Mouse (Mus musculus) intestine, postnatal 0 days (tissue): Measurements from ENCODE around the gene Cemip. TPM values are rescaled to one million over a fixed set of nuclear protein-coding genes. Genes with fewer than 3 reads are reported as not detected.
"Not testable (repeated sequence)": the region's sequence is repeated elsewhere in the genome, so short reads cannot be mapped to it uniquely, and the experiment has no call there.

ENCODE experiments used
- ATAC-seq: fragments of 200-750 bp; cut with Nextera tagmentation; 2 replicates; pipeline ENCODE4 v1.8.0; 2017; ENCODE audit warnings: mild to moderate bottlenecking, moderate TSS enrichment, moderate library complexity
- H3K27ac ChIP-seq: fragments of 300-500 bp; sonication (generic); 2 replicates; pipeline ENCODE4 v1.5.1; 2014; ENCODE audit warnings: mild to moderate bottlenecking, low read depth, low read length, moderate library complexity
- H3K27me3 ChIP-seq: fragments of 300-500 bp; sonication (generic); replicated peaks from 2 replicates; pipeline ENCODE4 v1.6.1; 2014; ENCODE audit warnings: low read length, mixed read lengths; ENCODE audit not compliant: control insufficient read depth, insufficient read depth
- H3K36me3 ChIP-seq: fragments of 300-500 bp; sonication (generic); 2 replicates; pipeline ENCODE4 v1.6.1; 2014; ENCODE audit warnings: mild to moderate bottlenecking, moderate library complexity; ENCODE audit not compliant: control insufficient read depth, insufficient read depth
- H3K4me1 ChIP-seq: fragments of 300-500 bp; sonication (generic); replicated peaks from 2 replicates; pipeline ENCODE4 v1.6.1; 2014; ENCODE audit warnings: antibody characterized with exemption, low read length, mixed read lengths; ENCODE audit not compliant: control insufficient read depth, insufficient read depth
- H3K4me2 ChIP-seq: fragments of 300-500 bp; sonication (generic); replicated peaks from 2 replicates; pipeline ENCODE4 v1.6.1; 2014; ENCODE audit warnings: low read depth, mild to moderate bottlenecking, moderate library complexity
- H3K4me3 ChIP-seq: fragments of 300-500 bp; sonication (generic); 2 replicates; pipeline ENCODE4 v1.5.1; 2014; ENCODE audit warnings: low read depth, low read length
- H3K9ac ChIP-seq: fragments of 300-500 bp; sonication (generic); 2 replicates; pipeline ENCODE4 v1.6.1; 2014; ENCODE audit warnings: mild to moderate bottlenecking, low read depth, low read length
- H3K9me3 ChIP-seq: fragments of 300-500 bp; sonication (generic); 2 replicates; pipeline ENCODE4 v1.6.1; 2016; ENCODE audit warnings: mixed run types; ENCODE audit not compliant: control insufficient read depth
- CTCF ChIP-seq: sonication (generic); IDR thresholded peaks from 2 replicates; pipeline ENCODE4 v1.5.1; 2016; ENCODE audit warnings: low read depth, mild to moderate bottlenecking, control low read depth, antibody characterized with exemption, moderate library complexity
- WGBS: fragments of 180-500 bp; shearing (Covaris S2); extraction: QIAGEN DNeasy Blood & Tissue Kit; methylation state at CpG from one replicate; pipeline ENCODE4 v1.1.7; 2014; 5-methylcytosine and 5-hydroxymethylcytosine counted together
- polyA plus RNA-seq: library from polyadenylated mRNA; unstranded; fragments of >200 nt; fragmentation: Nextera tagmentation; extraction: Ambion mirVana; gene quantifications from 2 replicates; pipeline ENCODE4 v1.2.1, GENCODE M21; 2015

Gene Cemip
- 0.48 and 0.53 TPM in 2 replicates for polyA plus RNA-seq

DNA sequence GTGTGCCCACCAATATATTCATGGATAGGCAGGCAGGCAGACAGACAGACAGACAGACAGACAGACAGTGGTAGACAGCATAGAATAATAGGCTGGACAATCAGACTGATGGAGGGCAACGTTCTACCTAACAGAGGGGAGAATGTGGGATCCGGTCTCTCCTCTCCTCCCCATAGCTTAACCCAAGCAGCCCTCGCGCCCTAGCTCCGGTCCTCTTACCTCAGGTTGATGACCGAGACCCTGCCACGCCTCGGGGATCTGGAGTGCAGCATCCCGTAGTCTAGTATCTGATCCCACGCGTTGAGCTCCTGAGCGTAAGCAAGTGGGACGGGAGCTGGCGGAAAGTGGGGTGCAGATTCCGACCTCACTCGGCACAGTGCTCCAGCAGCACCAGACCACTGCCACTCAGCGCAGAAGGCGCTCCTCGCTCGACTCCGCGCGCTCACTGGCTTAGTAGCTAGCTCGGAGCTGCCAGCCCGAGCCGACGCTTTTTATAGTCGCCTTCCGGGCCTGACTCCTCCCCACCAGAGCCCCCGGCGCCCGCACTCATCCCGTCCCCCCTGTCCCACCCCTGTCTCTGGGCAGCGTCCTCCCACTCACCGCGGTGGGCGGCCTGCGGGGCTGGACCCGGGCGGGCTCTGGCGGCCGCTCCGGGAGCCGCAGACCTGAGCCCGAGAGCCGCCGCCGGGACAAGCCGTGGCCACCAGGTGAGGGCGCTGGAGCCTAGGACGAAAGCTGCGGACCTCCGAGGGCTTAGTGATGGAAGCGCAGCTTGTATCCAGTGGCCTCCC, at the start of gene Cemip:
TSS of gene Cemip (minus strand) at position 464 of the 791 bp plus-strand sequence.
- Histone ChIP-seq H3K4me1 (peaks cover 4% of the 10 kb centered on the region; the same call in 1 of the 2 replicates), H3K9me3 (no peaks in the 10 kb centered on the region), H3K4me2 (peak within 1 kb of the TSS; percentile 87), H3K36me3 (no peaks in the 10 kb centered on the region), H3K9ac (0 out of 2 replicates have a peak within 1 kb of the TSS, but pooled peaks have one; percentile 34), H3K4me3 (peak within 1 kb of the TSS; percentile 42), H3K27ac (no peak within 1 kb of the TSS), H3K27me3 (peaks cover 32% of the 10 kb centered on the region)
- peak; percentile 97 for TF ChIP-seq CTCF
- peak; percentile 63 for ATAC-seq
- 2% methylated on average over 54 of the region's 54 CpGs for WGBS

DNA sequence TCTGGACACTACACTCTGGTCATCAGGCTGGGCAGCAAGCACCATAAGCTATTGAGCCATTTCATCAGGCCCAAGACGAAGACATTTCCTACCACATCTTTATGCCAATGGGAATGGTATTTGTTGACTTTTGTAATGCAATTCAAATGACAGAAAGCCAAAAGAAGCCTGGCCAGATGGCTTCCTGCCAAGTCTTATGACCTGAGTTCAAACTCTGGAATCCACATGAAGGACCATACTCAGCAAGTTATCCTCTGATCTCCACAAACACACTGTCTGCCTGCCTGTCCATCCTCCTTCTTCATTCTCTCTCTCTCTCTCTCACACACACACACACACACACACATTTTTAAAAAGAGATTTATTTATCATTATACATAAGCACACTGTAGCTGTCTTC, 46.4 kb upstream of the Cemip start:
- H3K9ac ChIP-seq = no peak overlapping the region
- H3K27me3 ChIP-seq = no peaks in the 10 kb centered on the region
- peaks cover 21% of the 10 kb centered on the region for H3K4me1 ChIP-seq
- H3K4me3 ChIP-seq = no peak overlapping the region
- no peak overlapping the region for H3K27ac ChIP-seq
- 0 out of 2 replicates have a peak, but pooled peaks cover 5% of the 10 kb centered on the region for H3K36me3 ChIP-seq
- ATAC-seq = no peak
- 13% methylated on average over 1 of the region's 1 CpGs for WGBS
- TF ChIP-seq CTCF = no peak
- no peaks in the 10 kb centered on the region for H3K9me3 ChIP-seq
- no peak overlapping the region for H3K4me2 ChIP-seq

DNA sequence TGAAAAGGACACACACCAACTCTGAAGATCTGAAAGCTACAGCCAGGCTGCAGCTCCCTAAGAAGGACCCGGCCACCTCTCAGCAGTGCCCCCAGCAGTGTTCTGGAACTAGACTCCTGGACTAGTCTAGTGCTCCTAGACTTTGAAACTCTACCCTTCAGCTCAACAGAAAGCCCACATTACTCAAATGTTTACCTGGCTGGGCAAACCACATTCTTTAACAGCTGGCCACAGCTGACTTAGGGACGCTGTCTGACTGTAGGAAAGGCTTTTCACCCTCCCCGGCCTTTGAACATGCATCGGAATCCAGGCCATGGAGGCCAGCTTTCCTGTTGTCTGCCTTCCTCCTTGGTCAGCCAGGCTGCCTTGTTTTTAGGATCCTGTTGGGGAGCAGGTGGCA, 45.4 kb upstream of the Cemip start:
- H3K9ac ChIP-seq = no peak overlapping the region
- WGBS = 62% methylated on average over 4 of the region's 4 CpGs
- 0 out of 2 replicates have a peak, but pooled peaks cover 5% of the 10 kb centered on the region for H3K36me3 ChIP-seq
- H3K4me2 ChIP-seq = no peak overlapping the region
- no peaks in the 10 kb centered on the region for H3K27me3 ChIP-seq
- ATAC-seq = no peak
- H3K9me3 ChIP-seq = no peaks in the 10 kb centered on the region
- no peak for TF ChIP-seq CTCF
- no peak overlapping the region for H3K4me3 ChIP-seq
- H3K27ac ChIP-seq = no peak overlapping the region
- H3K4me1 ChIP-seq = peaks cover 19% of the 10 kb centered on the region

DNA sequence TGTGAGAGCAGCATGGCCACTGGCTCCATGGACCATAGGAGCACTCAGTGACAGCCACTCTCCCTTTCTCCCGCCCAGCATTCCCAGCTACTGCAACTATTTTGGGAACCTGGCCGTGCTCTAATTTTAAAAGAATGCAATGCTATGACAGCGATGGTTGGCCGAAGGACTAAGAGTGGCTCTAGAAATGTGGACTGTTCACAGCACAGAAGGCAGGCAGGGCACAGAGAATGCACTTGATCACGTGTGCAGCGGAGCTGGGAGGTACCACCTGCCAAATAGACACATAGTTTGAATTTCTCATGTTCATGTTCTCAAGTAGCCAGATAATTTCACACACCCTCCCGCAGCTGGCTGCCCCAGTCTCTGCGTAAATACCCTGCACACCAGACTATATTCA, 42.4 kb upstream of the Cemip start:
- WGBS = 44% methylated on average over 8 of the region's 8 CpGs
- Histone ChIP-seq H3K27ac (no peak overlapping the region), H3K9ac (no peak overlapping the region), H3K4me2 (no peak overlapping the region), H3K27me3 (no peaks in the 10 kb centered on the region), H3K4me3 (no peak overlapping the region), H3K36me3 (0 out of 2 replicates have a peak, but pooled peaks cover 5% of the 10 kb centered on the region), H3K4me1 (0 out of 2 replicates have a peak, but pooled peaks cover 10% of the 10 kb centered on the region), H3K9me3 (no peaks in the 10 kb centered on the region)
- ATAC-seq = no peak; the same call in 1 of the 2 replicates
- no peak for TF ChIP-seq CTCF

DNA sequence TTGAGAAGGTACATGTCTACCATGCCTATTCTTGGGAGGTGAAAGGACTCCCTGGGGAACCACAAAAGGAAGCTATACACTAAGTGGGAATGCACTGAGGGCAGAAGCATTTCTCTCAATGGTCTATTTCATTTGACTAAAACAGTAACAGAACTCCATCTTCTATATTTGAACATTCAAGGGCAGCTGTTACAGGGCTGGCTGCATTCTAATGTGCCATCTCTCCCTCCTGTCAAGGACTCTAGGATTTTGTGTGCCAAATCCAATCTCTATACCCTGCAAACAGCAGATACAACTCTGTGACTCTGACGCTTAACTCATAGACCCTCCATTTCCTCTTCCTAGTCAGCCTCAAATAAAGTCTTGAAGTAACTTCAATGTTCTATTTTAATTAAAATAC, 39.4 kb upstream of the Cemip start:
- Histone ChIP-seq H3K4me3 (no peak overlapping the region), H3K27me3 (no peaks in the 10 kb centered on the region), H3K4me1 (peaks cover 17% of the 10 kb centered on the region), H3K9me3 (no peaks in the 10 kb centered on the region), H3K27ac (0 out of 2 replicates have a peak overlapping the region, but pooled peaks have one; percentile 5), H3K4me2 (no peak overlapping the region), H3K9ac (no peak overlapping the region), H3K36me3 (0 out of 2 replicates have a peak, but pooled peaks cover 5% of the 10 kb centered on the region)
- WGBS = 93% methylated on average over 1 of the region's 1 CpGs
- no peak for ATAC-seq
- TF ChIP-seq CTCF = no peak

DNA sequence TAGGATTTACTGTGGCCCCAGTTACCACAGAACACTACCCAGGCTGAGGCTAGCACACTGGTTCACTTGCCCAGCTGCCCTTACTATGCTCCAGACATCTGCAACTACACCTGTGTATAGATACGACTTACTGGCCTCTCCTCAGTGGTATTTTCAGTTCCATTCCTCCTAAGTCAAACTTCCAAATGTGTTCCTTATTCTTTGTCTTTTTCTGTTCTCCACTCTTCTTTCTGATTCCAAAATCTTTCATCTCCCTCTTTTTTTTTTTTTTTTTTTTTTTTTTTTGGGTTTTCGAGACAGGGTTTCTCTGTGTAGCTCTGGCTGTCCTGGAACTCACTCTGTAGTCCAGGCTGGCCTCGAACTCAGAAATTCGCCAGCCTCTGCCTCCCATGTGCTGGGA, 37.3 kb upstream of the Cemip start:
- not testable (repeated sequence) for H3K9ac ChIP-seq, H3K36me3 ChIP-seq, H3K9me3 ChIP-seq, H3K4me2 ChIP-seq, H3K27me3 ChIP-seq, ATAC-seq, H3K4me3 ChIP-seq
- Histone ChIP-seq H3K27ac (peak overlapping the region; percentile 50; the same call in 1 of the 2 replicates), H3K4me1 (peaks cover 30% of the 10 kb centered on the region)
- WGBS = 76% methylated on average over 3 of the region's 4 CpGs
